Mouse (Mus musculus) ZHBTc4 (cell line): ENCODE results near the gene Prr13.

ENCODE experiments used
- DNase-seq: peaks from one replicate; pipeline ENCODE4 v3.0.0-alpha.2; 2011; ENCODE audit warnings: low read depth, low spot score

Gene Prr13

GRCm38 (mm10) chr15:102460971-102461370 is 2.1 kb downstream of the Prr13 start:
- DNase-seq: peak; percentile 70

- DNase-seq: peak; percentile 64
These were observed 2.7 kb downstream of the Prr13 start for GRCm38 (mm10) chr15:102461430-102462075.

- peak; percentile 79 for DNase-seq
These were observed 4.8 kb downstream of the Prr13 start for GRCm38 (mm10) chr15:102463666-102464065.

- peak; percentile 65 for DNase-seq
These were observed 10.0 kb downstream of the Prr13 start for GRCm38 (mm10) chr15:102468675-102469370.

GRCm38 (mm10) chr15:102470183-102470604 is 11.4 kb downstream of the Prr13 start, which contains the start of gene Pcbp2:
Gene Pcbp2, plus strand, starts transcription at chr15:102470539.
- DNase-seq: peak; percentile 99

GRCm38 (mm10) chr15:102470605-102471294 is 11.9 kb downstream of the Prr13 start:
- DNase-seq: peak; percentile 91

GRCm38 (mm10) chr15:102471295-102471645 is 12.4 kb downstream of the Prr13 start:
- no peak for DNase-seq

- DNase-seq: no peak
These were observed 12.9 kb downstream of the Prr13 start for GRCm38 (mm10) chr15:102471727-102472126.

- DNase-seq: no peak
These were observed 14.4 kb downstream of the Prr13 start for GRCm38 (mm10) chr15:102473246-102473645.

GRCm38 (mm10) chr15:102474520-102474919 is 15.7 kb downstream of the Prr13 start:
- no peak for DNase-seq

- DNase-seq: no peak
These were observed 24.3 kb downstream of the Prr13 start for GRCm38 (mm10) chr15:102483136-102483535.

- DNase-seq: no peak
These were observed 27.0 kb downstream of the Prr13 start for GRCm38 (mm10) chr15:102485853-102486252.

GRCm38 (mm10) chr15:102487664-102488063 is 28.8 kb downstream of the Prr13 start:
- no peak for DNase-seq

- no peak for DNase-seq
These were observed 39.5 kb downstream of the Prr13 start for GRCm38 (mm10) chr15:102498322-102498721.

GRCm38 (mm10) chr15:102499370-102499769 is 40.5 kb downstream of the Prr13 start:
- DNase-seq: no peak

- DNase-seq: no peak
These were observed 41.0 kb downstream of the Prr13 start for GRCm38 (mm10) chr15:102499851-102500250.

- no peak for DNase-seq
These were observed 41.7 kb downstream of the Prr13 start for GRCm38 (mm10) chr15:102500479-102500878.

- no peak for DNase-seq
These were observed 42.4 kb downstream of the Prr13 start for GRCm38 (mm10) chr15:102501084-102501814.

GRCm38 (mm10) chr15:102502254-102502840 is 43.5 kb downstream of the Prr13 start:
- no peak for DNase-seq

GRCm38 (mm10) chr15:102503447-102503846 is 44.6 kb downstream of the Prr13 start, which contains the start of gene Gm10337:
Gene Gm10337, plus strand, starts transcription at chr15:102503722.
- DNase-seq: no peak
